Mouse (Mus musculus): ENCODE results near the gene Edem2. TPM values are rescaled to one million over a fixed set of nuclear protein-coding genes. Genes with fewer than 3 reads are reported as not detected.

Gene Edem2
- polyA plus RNA-seq, 1 experiment from 2014 or later: 47.1 TPM

DNA sequence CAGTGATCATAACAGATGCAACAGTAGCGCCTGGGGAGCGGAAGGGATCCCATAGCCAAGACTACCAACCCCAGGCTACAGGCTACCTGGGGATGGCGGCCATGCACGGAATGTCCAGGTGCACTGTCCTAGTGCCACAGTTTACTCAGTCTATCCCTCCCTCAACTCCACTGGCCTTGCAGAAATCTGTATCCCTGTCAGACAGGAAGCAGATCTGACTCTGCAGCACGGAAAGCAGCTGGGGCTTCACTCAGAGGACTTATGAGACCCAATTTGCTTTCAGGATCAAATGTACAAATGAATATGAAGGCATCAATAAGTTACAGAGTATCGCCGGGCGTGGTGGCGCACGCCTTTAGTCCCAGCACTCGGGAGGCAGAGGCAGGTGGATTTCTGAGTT, 41.5 kb downstream of the Edem2 start:
- 91% methylated on average over 11 of the region's 11 CpGs for WGBS
- Histone ChIP-seq H3K27ac (ENCODE audit: low read depth) (no peak overlapping the region), H3K4me1 (replicated peaks; ENCODE audit: control insufficient read depth, insufficient read depth, low read length) (peaks cover 13% of the 10 kb centered on the region), H3K9me3 (ENCODE audit: control insufficient read depth, low read length) (no peaks in the 10 kb centered on the region), H3K4me3 (ENCODE audit: low read depth, low read length) (no peak overlapping the region), H3K36me3 (ENCODE audit: control insufficient read depth, insufficient read depth, low read length) (peaks cover 10% of the 10 kb centered on the region), H3K4me2 (ENCODE audit: low read length) (no peak overlapping the region), H3K27me3 (replicated peaks; ENCODE audit: control insufficient read depth, insufficient read depth, low read length) (no peaks in the 10 kb centered on the region), H3K9ac (ENCODE audit: low read length) (no peak overlapping the region)
- ATAC-seq (replicated peaks; ENCODE audit: low FRiP score, low TSS enrichment, low read depth) (no peak), DNase-seq (ENCODE audit: low spot score) (no peak)

DNA sequence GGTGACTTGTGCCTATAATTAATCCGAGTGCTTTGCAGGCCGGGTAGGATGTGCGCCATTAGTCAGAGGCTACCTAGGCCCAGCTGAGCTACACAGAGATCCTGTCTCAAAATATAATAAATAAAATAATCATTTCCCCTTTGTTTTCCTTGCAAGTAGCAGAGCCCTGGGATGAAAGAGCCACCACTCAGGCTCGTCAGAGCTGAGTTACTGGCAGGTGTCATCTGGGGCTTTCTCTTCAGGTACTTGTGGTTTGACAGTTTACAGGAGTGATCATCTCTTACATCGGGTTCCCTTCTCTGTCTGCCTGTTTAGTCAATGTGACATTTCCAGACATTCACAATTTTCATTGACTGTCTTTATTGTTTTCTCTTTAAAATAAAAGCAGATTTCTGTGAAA, 42.7 kb downstream of the Edem2 start:
- Histone ChIP-seq H3K9me3 (ENCODE audit: control insufficient read depth, low read length) (no peaks in the 10 kb centered on the region), H3K4me3 (ENCODE audit: low read depth, low read length) (no peak overlapping the region), H3K4me1 (replicated peaks; ENCODE audit: control insufficient read depth, insufficient read depth, low read length) (peaks cover 13% of the 10 kb centered on the region), H3K4me2 (ENCODE audit: low read length) (no peak overlapping the region), H3K36me3 (ENCODE audit: control insufficient read depth, insufficient read depth, low read length) (peaks cover 10% of the 10 kb centered on the region), H3K27ac (ENCODE audit: low read depth) (no peak overlapping the region), H3K27me3 (replicated peaks; ENCODE audit: control insufficient read depth, insufficient read depth, low read length) (no peaks in the 10 kb centered on the region), H3K9ac (ENCODE audit: low read length) (no peak overlapping the region)
- DNase-seq (ENCODE audit: low spot score): no peak
- WGBS: 85% methylated on average over 5 of the region's 5 CpGs
- no peak for ATAC-seq (replicated peaks; ENCODE audit: low FRiP score, low TSS enrichment, low read depth)

DNA sequence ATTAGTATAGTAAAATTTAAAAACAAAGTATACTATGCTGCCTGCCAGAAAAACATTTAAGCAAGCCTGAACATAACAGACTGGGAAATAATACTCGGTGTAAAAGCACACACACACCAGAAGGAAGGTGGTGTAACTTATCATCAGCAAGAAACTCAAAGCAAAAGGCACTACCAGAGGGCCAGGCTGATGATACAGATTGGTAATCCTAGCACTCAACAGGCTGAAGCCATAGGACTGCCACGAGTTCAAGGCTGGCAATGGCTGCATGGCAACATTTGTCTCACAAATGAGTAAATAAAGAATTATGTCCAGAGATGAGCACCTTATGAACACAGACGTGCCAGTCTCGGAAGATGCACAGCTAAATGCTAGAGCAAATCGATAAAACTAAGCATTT, 45.5 kb downstream of the Edem2 start:
- H3K27me3 ChIP-seq (replicated peaks; ENCODE audit: control insufficient read depth, insufficient read depth, low read length): no peaks in the 10 kb centered on the region
- no peak overlapping the region for H3K9ac ChIP-seq (ENCODE audit: low read length)
- H3K27ac ChIP-seq (ENCODE audit: low read depth): no peak overlapping the region
- H3K4me3 ChIP-seq (ENCODE audit: low read depth, low read length): no peak overlapping the region
- no peaks in the 10 kb centered on the region for H3K4me1 ChIP-seq (replicated peaks; ENCODE audit: control insufficient read depth, insufficient read depth, low read length)
- 92% methylated on average over 5 of the region's 5 CpGs for WGBS
- peaks cover 8% of the 10 kb centered on the region for H3K36me3 ChIP-seq (ENCODE audit: control insufficient read depth, insufficient read depth, low read length)
- H3K4me2 ChIP-seq (ENCODE audit: low read length): no peak overlapping the region
- DNase-seq (ENCODE audit: low spot score) (no peak), ATAC-seq (replicated peaks; ENCODE audit: low FRiP score, low TSS enrichment, low read depth) (no peak)
- H3K9me3 ChIP-seq (ENCODE audit: control insufficient read depth, low read length): no peaks in the 10 kb centered on the region

DNA sequence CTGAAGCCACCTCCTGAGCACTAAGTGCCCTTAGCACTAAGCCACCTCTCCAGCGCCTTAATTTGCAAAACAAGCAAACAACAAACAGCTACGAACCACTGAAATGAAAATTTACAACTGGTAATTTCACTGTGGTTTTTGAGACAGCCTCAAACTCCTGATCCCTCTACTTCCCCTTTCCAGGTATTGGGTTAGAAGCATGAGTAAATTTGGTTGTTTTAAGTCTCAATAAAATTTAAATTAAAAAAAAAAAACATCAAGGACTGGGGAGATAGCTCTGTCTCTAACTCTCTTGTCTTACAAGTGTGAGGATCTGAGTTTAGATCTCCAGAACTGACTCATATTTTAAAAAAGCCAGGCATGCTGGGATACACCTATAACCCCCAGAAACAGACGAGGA, 46.1 kb downstream of the Edem2 start:
- H3K4me3 ChIP-seq (ENCODE audit: low read depth, low read length): no peak overlapping the region
- H3K4me1 ChIP-seq (replicated peaks; ENCODE audit: control insufficient read depth, insufficient read depth, low read length): no peaks in the 10 kb centered on the region
- DNase-seq (ENCODE audit: low spot score): no peak
- H3K27ac ChIP-seq (ENCODE audit: low read depth): no peak overlapping the region
- H3K36me3 ChIP-seq (ENCODE audit: control insufficient read depth, insufficient read depth, low read length): peaks cover 6% of the 10 kb centered on the region
- no peak for ATAC-seq (replicated peaks; ENCODE audit: low FRiP score, low TSS enrichment, low read depth)
- H3K4me2 ChIP-seq (ENCODE audit: low read length): no peak overlapping the region
- H3K27me3 ChIP-seq (replicated peaks; ENCODE audit: control insufficient read depth, insufficient read depth, low read length): no peaks in the 10 kb centered on the region
- H3K9me3 ChIP-seq (ENCODE audit: control insufficient read depth, low read length): no peaks in the 10 kb centered on the region
- 60% methylated on average over 3 of the region's 3 CpGs for whole genome bisulfite sequencing
- H3K9ac ChIP-seq (ENCODE audit: low read length): no peak overlapping the region

DNA sequence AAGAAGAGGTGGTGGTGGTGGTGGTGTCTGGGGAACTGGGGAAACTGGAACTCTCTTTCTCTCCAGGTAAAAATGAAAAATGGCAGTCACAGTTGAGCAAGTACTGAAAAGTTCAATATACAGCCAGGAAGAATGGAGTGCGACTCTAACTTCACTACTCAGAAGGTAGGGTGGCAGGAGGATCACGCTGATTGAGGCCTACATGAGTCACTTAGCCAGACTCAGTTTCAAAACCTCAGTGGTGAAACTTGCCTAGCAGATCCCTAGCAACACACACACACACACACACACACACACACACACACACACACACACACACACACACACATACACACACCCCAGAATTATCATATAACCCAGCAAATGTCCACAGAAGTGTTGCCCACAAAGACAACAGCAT, 47.4 kb downstream of the Edem2 start:
- no peak overlapping the region for H3K4me2 ChIP-seq (ENCODE audit: low read length)
- DNase-seq (ENCODE audit: low spot score) (no peak), ATAC-seq (replicated peaks; ENCODE audit: low FRiP score, low TSS enrichment, low read depth) (no peak)
- no peaks in the 10 kb centered on the region for H3K4me1 ChIP-seq (replicated peaks; ENCODE audit: control insufficient read depth, insufficient read depth, low read length)
- H3K4me3 ChIP-seq (ENCODE audit: low read depth, low read length): no peak overlapping the region
- peaks cover 6% of the 10 kb centered on the region; the same call in 1 of the 2 replicates for H3K36me3 ChIP-seq (ENCODE audit: control insufficient read depth, insufficient read depth, low read length)
- no peaks in the 10 kb centered on the region for H3K9me3 ChIP-seq (ENCODE audit: control insufficient read depth, low read length)
- no peak overlapping the region for H3K27ac ChIP-seq (ENCODE audit: low read depth)
- no peaks in the 10 kb centered on the region for H3K27me3 ChIP-seq (replicated peaks; ENCODE audit: control insufficient read depth, insufficient read depth, low read length)
- WGBS: 93% methylated on average over 2 of the region's 2 CpGs
- H3K9ac ChIP-seq (ENCODE audit: low read length): no peak overlapping the region

DNA sequence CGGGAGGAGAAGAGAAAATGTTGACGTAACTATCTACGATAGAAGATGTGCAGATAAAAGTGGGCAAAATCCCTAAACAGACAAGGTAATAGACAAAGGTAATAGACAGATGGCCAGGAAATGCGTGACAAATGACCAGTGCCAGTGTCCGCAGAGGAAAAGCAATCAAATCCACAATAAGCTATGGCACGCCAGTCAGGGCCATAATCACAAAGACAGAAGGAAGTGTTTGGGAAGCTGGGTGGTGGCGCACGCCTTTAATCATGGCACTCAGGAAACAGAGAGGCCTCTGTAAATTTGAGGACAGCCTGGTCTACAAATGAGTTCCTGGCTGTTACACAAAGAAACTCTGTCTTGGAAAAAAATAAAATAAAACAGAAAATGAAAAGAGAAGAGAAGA, 48.1 kb downstream of the Edem2 start:
- no peak for DNase-seq (ENCODE audit: low spot score)
- H3K27me3 ChIP-seq (replicated peaks; ENCODE audit: control insufficient read depth, insufficient read depth, low read length): no peaks in the 10 kb centered on the region
- ATAC-seq (replicated peaks; ENCODE audit: low FRiP score, low TSS enrichment, low read depth): no peak
- no peak overlapping the region for H3K4me3 ChIP-seq (ENCODE audit: low read depth, low read length)
- H3K9me3 ChIP-seq (ENCODE audit: control insufficient read depth, low read length): no peaks in the 10 kb centered on the region
- H3K4me2 ChIP-seq (ENCODE audit: low read length): no peak overlapping the region
- H3K4me1 ChIP-seq (replicated peaks; ENCODE audit: control insufficient read depth, insufficient read depth, low read length): no peaks in the 10 kb centered on the region
- no peak overlapping the region for H3K9ac ChIP-seq (ENCODE audit: low read length)
- peaks cover 6% of the 10 kb centered on the region; the same call in 1 of the 2 replicates for H3K36me3 ChIP-seq (ENCODE audit: control insufficient read depth, insufficient read depth, low read length)
- no peak overlapping the region for H3K27ac ChIP-seq (ENCODE audit: low read depth)
- WGBS: 73% methylated on average over 8 of the region's 8 CpGs

DNA sequence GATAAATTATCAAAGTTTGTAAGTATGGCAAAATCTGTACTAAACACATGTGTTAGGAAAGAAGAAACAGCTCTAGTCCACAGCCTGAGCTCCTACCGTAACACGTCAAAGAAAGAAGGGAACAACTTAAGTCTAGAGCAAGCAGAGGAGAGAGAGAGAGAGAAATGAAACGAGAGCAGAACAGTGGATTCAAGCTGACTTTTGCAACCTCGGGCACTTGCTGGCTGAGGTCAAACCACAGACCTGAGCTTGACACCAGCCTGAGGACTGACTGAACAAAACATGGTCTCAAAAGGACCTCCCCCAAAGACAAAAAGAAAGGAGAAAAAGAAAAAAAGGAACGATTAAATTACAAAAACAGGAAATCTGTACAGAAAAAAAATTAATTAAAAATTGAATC, 48.7 kb downstream of the Edem2 start:
- Histone ChIP-seq H3K9me3 (ENCODE audit: control insufficient read depth, low read length) (no peaks in the 10 kb centered on the region), H3K4me1 (replicated peaks; ENCODE audit: control insufficient read depth, insufficient read depth, low read length) (no peaks in the 10 kb centered on the region), H3K27me3 (replicated peaks; ENCODE audit: control insufficient read depth, insufficient read depth, low read length) (no peaks in the 10 kb centered on the region), H3K4me3 (ENCODE audit: low read depth, low read length) (no peak overlapping the region), H3K36me3 (ENCODE audit: control insufficient read depth, insufficient read depth, low read length) (peaks cover 4% of the 10 kb centered on the region; the same call in 1 of the 2 replicates), H3K9ac (ENCODE audit: low read length) (no peak overlapping the region), H3K4me2 (ENCODE audit: low read length) (no peak overlapping the region), H3K27ac (ENCODE audit: low read depth) (no peak overlapping the region)
- DNase-seq (ENCODE audit: low spot score) (no peak), ATAC-seq (replicated peaks; ENCODE audit: low FRiP score, low TSS enrichment, low read depth) (no peak)
- 72% methylated on average over 5 of the region's 5 CpGs for WGBS

DNA sequence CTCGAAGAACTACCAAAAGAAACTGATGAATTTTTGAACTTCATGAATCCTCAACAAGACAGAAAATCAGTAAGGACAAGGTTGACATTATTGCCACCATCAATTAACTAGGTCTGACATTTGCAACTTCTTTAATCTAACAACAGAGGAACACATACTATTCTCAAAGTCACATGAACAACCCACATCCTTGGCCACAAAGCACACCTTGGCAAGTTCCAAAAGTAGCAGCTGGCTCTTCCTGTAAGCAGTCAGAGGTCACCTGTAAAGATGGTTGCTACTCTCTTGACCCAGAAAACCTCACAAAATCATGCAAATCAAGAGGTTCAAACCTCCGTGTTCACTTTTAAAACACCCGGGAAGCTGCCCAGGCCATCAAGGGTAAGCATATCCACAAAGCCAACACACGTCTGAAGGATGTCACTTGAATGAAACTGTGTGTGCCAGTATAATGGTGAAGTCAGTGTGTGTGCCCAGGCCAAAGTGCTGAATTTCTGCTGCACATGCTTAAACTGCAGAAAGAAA, 49.6 kb downstream of the Edem2 start:
- no peaks in the 10 kb centered on the region for H3K4me1 ChIP-seq (replicated peaks; ENCODE audit: control insufficient read depth, insufficient read depth, low read length)
- H3K36me3 ChIP-seq (ENCODE audit: control insufficient read depth, insufficient read depth, low read length): peaks cover 4% of the 10 kb centered on the region; the same call in 1 of the 2 replicates
- H3K27me3 ChIP-seq (replicated peaks; ENCODE audit: control insufficient read depth, insufficient read depth, low read length): no peaks in the 10 kb centered on the region
- no peak overlapping the region for H3K9ac ChIP-seq (ENCODE audit: low read length)
- no peaks in the 10 kb centered on the region for H3K9me3 ChIP-seq (ENCODE audit: control insufficient read depth, low read length)
- no peak for ATAC-seq (replicated peaks; ENCODE audit: low FRiP score, low TSS enrichment, low read depth)
- no peak overlapping the region for H3K4me3 ChIP-seq (ENCODE audit: low read depth, low read length)
- no peak overlapping the region for H3K4me2 ChIP-seq (ENCODE audit: low read length)
- H3K27ac ChIP-seq (ENCODE audit: low read depth): no peak overlapping the region
- no peak for DNase-seq (ENCODE audit: low spot score)
- 93% methylated on average over 4 of the region's 4 CpGs for WGBS

DNA sequence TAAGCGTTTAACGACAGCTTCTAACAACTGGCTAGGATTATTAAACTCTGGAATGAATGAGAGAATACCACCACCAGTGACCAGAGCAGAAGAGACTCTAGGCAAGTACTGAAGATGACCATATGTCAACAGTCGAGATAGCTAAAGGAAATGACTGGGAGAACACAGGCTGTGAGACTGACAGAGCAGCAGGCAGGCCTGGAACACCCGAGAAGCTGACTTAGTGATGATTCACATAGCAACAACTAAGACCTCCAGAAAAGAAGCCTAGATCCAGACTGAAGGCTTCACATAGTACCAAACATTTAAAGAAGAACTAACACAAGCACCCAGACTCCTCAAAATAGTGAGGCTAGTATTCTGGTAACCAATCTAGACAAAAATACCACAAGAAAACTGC, 54.2 kb downstream of the Edem2 start:
- Histone ChIP-seq H3K4me1 (replicated peaks; ENCODE audit: control insufficient read depth, insufficient read depth, low read length) (no peaks in the 10 kb centered on the region), H3K4me2 (ENCODE audit: low read length) (no peak overlapping the region), H3K27ac (ENCODE audit: low read depth) (no peak overlapping the region), H3K9me3 (ENCODE audit: control insufficient read depth, low read length) (no peaks in the 10 kb centered on the region), H3K27me3 (replicated peaks; ENCODE audit: control insufficient read depth, insufficient read depth, low read length) (no peaks in the 10 kb centered on the region), H3K4me3 (ENCODE audit: low read depth, low read length) (no peak overlapping the region), H3K9ac (ENCODE audit: low read length) (no peak overlapping the region), H3K36me3 (ENCODE audit: control insufficient read depth, insufficient read depth, low read length) (peaks cover 28% of the 10 kb centered on the region)
- ATAC-seq (replicated peaks; ENCODE audit: low FRiP score, low TSS enrichment, low read depth) (no peak), DNase-seq (ENCODE audit: low spot score) (no peak)
- WGBS: 56% methylated on average over 4 of the region's 4 CpGs
